Mouse (Mus musculus): ENCODE results near the gene Wfdc5.

The Wfdc5 gene

DNA sequence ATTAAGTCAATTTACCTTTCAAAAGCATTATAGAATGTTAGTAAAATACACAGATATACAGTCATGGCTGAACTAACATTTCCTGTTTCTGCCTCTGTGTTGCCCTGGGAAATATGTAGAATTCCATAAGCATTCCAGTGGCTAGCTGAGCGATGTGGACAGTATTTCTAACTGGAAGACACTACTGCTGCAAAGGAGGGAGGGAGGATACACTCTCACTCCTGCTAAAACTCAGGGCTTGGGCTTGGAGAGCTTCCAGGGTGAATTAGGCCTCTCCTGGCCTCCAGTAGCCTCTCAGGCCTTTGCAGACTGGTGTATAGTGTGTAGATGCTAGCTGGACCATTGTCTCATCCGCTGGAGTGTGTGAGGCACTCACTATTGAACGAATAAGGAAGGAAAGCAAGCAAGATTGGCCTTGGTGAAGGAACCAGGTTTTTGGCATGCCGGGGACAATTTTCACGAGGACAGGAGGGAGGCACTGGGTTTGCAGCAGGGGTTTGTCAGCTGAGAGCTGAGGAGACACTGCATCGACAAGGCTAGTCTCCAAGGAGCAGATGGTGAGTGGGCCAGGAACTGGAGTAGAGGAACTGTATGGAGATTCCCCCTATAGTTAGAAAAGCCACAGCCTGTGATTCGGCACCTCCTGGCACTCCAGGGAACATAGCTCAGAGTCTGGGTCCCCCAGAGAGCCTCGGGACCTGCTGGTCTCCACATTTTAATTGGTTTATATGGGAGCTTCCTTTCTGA, 7.7 kb downstream of the Wfdc5 start:
- no peak for DNase-seq (ENCODE audit: low read depth, low spot score)

DNA sequence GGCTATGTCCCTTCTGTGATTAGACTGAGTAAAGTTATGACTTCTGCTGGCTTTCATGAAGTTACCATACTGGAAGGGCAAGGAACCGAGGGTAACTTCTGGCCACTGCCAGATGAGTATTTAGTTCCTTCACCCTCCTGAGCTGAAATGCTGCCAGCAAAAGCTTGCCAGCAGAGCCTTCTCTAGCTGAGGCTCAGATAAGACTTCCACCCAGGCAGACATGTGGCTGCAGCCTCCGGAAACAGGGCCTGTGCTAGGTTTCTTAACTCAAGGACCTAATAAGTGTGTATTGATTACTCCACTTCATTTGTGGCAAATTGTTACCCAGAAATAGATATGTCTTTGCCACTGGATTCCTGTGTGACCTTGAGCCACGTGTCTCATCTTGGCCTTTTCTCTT, 9.1 kb downstream of the Wfdc5 start:
- no peak for DNase-seq (ENCODE audit: low read depth, low spot score)

DNA sequence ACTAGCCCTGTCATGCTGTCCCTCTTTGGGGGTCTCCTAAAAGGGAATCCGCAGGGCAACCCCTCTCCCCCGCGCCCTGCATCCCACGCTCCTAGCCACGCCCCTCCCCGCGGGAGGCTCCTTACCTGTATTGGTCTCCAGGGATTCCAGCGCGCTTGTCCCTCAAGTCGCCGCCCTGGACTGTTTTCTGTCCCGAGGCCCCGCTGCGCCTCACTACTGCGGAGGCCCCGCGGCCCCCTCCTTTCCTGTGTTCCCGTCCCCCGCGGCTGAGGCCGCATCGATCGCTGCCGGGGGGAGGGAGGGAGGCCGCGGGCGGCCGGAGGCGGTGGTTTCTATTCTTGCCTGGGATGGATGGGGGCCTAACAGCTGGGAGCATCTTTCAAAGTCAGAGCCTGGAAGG, 11.6 kb downstream of the Wfdc5 start, which contains the start of gene Kcns1:
Gene Kcns1 (minus strand): TSS at position 212 of the 400 bp plus-strand sequence.
- DNase-seq (ENCODE audit: low read depth, low spot score), result no peak

DNA sequence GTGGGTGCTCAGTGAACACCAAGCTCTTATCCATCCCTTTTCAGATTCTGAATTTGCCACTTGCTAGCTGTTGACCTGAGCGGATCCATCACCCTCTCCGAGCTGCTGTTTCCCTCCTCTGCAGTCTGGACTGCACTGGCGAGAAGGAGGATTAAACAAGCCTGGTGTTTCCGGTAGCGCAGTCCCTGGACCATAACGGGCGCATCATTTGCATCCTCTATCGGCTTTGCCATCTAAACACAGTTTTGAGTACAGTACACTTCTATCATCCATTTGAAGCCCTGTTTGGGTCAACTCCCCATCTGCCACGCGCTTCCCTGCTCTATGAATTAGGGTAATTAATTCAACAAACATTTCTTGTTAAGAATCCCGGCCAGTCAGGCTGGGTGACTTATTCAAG, 12.2 kb downstream of the Wfdc5 start:
- DNase-seq (ENCODE audit: low read depth, low spot score), result no peak

DNA sequence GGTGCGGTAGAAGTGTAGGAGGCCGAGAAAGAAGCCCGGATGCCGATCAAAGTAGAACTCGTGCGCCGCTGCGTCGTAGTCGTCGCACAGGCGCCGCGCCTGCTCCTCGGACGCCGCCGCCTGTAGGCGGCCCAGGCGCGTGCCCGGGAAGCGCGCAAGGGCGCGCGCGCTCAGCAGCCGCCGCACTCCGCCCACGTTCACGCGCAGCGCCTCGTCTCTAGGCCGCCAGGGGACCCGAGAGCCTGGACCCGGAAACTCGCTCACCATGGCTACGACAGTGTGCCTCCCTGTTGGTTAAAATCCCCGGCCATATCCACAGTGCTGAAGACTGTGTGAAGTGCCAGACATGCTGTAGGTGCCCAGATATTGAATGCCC, 14.0 kb downstream of the Wfdc5 start:
- peak; percentile 34 for DNase-seq (ENCODE audit: low read depth, low spot score)

DNA sequence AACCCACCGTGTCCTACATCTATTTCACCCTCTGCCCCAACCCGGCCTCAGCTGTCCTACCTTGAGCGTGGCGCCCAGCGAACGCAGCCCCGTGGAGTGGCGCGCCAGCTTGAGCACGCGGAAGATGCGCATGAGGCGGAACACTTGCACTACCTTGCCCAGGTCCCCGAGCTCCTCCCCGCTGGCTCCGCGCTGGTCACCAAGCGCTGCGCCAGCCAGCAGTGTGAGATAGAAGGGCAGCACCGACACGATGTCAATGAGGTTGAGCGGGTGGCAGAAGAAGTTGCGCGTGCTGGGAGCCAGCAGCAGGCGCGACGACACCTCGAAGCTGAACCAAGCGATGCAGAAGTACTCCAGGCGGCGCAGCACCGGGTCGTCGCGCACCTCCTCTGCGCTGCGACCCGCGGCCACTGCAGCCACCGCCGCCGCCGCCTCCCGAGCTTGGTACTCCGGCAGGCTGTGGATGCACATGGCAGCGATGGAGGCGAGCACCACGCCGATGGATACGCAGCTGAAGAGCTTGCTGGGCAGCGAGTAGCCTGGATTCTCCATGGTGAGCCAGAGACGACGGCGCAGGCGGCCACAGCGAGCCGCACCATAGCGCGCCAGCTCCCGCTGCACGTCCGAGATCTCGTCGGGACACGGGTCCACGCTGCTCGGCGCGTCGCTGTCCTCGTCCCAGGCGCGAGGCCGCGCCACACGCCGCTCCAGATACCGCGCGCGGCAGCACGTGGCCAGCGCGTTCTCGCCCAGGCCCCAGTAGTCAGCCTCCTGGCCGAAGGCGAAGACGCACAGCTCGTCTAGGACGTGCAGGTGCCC, 14.6 kb downstream of the Wfdc5 start:
- DNase-seq (ENCODE audit: low read depth, low spot score), result peak; percentile 30

DNA sequence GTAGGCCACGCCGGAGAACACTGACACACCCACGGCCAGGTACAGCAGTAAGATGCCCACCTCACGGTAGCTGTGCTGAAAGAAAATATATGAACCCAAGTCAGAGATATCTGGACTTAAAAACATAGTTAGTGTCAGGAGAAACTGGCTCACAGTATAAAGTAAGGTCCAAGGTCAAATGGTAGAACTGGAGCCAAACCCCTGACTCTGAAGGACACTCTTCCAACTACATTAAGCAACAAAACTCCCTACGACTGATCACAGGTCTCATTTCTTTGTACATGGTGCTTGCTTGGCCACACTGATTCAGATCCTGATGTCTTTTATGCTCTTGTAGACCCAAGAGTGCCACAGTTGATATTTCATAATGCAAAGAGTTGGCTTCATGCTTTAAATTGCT, 17.6 kb downstream of the Wfdc5 start:
- no peak for DNase-seq (ENCODE audit: low read depth, low spot score)

DNA sequence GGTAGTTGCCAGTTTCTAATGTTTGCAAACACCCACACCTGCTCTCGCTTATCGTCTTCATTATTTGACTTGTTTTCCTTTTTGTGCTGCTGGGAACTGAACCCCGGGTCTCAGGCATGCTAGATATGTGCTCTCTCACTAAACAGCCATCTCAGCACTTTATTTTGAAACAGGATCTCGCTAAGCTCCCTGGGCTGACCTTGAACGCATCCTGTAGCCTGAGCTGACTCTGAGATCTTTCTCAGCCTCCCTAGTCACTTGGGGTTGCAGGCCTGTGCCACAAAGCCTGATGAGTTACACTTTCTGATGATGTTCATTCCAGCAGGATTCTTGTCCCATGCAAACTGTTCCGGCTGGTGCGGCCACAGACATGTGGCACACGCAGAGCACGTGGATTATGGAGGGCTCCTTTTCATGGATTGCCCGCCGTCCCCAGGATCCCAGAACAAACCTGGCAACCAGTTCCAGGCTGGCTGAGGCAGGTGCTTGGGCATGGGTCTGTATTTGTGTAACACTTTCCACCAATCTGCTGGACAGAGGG, 21.0 kb downstream of the Wfdc5 start:
- DNase-seq (ENCODE audit: low read depth, low spot score), result no peak

DNA sequence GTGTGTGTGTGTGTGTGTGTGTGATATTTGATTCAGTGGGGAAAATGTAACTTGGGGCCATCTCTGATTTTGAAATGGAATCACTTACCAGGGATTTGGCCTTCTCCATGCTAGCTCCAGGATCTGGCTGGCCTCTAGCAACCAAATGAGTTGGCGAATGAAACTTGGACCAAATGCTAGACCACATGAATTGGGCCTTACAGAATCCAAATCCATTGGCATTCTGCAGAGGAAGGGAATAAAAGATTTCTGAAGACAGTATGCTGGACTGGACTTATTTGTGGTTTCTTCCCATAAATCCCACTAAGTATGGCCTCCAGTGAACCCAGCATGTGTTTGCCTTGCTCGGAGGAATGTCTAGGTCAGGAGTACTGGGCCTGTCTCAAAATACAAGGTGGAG, 23.7 kb downstream of the Wfdc5 start:
- DNase-seq (ENCODE audit: low read depth, low spot score), result no peak

DNA sequence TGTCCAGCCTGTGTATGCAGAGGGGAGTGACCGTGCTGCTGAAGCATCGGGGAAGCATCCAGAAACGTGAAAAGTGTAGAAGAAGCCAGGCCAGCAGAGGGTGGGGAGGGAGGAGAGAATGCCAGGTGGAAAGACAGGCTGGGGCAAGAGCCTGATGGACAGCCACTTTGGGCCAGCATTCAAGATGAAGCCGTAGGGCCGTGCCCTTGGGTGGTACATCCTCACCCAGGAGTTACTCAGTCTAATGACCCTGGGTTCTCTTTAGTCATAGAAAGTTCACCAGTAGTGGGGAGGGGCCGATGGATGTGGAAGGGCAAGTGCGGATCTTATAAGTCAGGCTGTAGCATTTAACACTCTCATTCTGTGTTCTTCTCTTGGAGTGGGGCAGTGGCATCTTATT, 26.4 kb downstream of the Wfdc5 start:
- DNase-seq (ENCODE audit: low read depth, low spot score), result no peak

DNA sequence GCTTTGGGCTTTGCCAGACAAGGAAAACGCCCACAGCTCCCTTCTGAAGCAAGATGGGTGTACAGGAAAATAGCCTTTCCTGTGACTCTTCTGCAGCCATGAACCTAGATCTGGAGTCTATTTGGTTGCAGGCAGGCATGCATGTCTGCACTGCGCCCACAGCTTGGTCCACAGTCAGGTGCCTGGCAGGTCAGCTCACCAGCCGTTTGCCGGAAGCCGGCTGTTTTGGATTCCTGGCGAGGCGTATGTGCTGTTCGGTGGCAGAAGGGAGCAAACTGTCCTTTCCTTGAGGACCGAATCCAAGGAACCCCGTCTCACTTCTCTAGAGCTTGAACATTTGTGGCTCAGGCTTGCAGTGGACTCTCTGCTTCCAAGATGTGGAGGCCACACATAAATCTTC, 28.5 kb downstream of the Wfdc5 start:
- DNase-seq (ENCODE audit: low read depth, low spot score), result no peak

DNA sequence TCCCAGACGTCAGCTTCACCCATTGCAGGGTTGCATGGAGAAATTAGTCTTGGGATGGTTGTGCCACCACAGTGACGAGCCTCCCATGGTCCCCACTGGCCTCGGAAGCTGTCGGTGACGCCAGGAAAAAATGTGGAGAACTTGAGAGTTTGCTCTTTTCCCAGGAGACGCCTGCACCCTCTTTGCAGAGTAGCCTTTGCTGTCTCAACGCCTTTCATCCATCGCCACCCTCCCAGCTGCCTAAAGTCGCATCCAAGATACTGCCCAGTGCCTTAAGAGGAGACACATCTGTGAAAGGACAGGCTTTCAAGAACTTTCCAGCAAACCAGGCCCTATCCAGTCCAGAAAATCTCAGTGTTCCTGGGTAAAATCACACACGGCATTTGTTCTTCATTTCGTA, 30.2 kb downstream of the Wfdc5 start:
- no peak for DNase-seq (ENCODE audit: low read depth, low spot score)

DNA sequence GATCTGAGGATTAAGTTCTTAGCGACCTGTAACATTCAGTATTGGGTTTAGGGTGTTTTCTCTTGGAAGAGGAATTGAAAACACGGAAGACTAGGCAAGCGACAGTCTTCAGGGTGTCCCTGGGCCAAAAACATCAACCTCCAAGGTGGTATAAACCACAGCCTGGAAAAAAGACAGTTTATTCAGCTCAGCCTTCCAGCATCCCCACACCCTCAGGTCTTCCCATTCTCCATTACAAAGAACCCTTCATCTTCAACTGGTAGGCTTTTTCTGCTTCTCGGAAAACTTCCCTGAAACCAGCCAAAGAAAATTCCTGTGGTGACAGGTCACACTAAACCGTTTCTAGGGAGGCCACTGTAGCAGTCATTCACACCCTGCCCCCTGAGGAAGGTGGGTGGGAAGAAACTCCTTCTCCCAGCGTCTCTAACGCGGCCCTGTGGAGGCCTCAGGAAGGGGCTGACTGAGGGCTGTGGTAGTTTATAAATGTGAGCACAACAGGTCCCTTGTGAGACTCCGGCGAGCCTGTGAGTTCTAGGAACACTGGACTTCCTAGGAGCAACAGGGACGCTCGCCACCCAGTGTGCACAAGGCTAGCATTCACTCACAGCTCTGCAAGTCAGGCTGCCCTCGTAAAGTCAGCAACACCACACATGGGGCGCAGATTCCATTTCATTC, 32.3 kb downstream of the Wfdc5 start:
- peak; percentile 56 for DNase-seq (ENCODE audit: low read depth, low spot score)

DNA sequence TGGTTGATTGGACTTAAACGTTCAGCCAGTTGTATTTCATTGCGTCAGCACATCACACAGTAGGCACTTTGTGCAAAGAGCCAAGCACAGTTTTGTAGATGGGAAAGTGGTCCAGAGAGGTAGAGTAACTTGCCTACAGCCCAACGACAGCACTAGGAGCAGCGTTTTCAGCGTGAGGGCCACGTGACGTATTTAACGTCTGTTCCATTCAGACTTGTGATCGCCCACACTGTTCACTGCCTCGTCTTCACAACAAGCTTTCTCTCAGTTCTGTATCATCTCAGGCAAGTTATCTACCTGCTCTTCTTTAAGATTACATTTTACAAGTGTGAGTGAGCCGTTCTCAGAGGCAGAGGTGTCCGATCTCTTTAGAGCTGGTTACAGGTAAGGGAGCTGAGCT, 36.0 kb downstream of the Wfdc5 start:
- no peak for DNase-seq (ENCODE audit: low read depth, low spot score)

DNA sequence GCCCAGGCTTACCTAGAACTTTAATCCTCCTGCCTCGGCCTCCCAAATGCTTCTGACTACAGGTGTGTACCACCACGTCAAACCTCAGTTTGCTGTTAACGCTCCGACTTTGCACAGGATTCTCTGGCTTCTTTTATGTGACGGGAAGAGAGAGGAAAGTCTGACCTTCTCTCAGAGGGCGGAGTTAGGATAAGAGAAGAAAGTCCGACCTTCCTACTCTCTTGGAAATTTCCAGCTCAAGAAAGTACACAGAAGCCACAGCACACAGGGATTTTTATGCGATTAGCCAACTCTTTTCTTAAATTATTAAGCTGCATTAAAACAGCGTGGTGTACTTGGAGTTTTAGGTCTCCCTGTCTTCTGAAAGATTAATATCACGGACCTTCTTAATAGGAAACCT, 38.0 kb downstream of the Wfdc5 start:
- no peak for DNase-seq (ENCODE audit: low read depth, low spot score)

DNA sequence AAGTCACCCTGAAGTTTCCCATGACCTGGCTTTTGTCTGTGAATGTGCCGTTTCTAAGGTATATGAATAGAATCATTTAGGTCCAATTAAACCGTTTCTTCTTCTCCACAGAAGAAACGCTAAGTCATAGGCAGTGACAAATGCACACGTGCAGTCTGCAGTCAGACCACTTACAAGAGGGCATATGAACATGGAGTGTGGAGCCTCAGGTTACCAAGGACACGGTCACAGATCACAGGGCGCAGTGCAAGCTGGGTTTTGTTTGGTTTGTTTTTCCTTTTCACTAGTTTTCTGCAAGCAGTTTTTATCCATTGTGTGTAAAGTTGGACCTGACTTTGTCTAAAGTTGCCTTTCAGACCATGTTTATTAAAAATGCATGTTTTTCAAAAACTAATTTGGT, 38.5 kb downstream of the Wfdc5 start:
- no peak for DNase-seq (ENCODE audit: low read depth, low spot score)

DNA sequence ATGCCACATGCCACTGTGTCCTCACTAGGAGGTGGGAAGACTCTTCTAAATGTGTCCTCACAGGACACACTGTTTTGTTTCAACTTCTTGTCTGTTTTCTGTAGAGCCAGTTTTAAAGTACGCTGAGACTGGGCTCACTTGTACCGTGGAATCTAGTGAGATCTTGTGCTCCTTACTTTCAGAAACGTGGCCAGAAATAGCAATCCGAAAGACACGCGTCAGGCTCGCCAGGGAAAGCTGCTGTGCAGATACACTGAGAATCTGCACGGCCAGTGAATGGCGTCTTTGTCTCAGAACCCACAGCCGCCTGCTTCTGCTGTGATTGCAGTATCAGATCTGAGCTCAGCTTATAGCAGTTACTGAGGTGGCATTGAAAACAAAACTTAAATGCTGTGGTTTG, 40.5 kb downstream of the Wfdc5 start:
- no peak for DNase-seq (ENCODE audit: low read depth, low spot score)

DNA sequence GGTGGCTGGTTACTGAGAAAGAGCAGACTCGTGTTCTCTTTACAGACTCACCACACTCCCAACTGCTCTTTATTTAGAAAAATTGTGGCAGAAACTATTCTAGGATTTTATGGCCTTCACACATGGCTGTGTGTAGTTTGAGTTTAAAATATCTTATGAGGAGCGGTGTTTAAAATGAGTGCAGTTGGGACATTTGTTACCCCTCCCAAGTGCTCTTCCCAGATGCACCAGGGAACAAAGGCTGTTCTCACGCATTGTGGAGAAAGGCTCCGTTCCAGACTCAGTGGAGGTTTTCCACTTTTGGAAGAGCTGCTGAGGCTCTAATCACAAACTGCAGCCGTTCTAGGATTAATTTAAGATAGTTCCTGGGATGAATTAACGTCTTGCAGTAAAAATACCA, 44.8 kb downstream of the Wfdc5 start:
- DNase-seq (ENCODE audit: low read depth, low spot score), result no peak

DNA sequence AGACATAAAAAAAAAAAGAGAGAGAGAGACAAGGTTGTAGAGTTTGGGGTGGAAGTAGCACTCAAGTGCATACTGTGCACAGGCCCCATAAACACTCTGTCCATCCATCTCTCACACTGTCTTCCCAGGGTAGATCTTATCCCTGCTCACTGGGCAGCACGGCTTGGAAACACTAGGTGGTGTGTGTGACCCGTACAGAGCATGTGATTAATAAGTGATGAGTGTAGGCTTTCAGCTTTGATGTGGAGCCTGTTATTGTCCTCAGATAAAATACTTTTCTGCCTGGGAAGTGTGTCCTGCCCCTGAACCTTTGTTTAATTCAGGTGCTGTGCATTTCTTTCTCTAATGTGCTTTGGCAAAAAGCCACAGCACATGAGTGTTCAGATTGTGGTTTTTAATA, 46.1 kb downstream of the Wfdc5 start:
- DNase-seq (ENCODE audit: low read depth, low spot score), result no peak

DNA sequence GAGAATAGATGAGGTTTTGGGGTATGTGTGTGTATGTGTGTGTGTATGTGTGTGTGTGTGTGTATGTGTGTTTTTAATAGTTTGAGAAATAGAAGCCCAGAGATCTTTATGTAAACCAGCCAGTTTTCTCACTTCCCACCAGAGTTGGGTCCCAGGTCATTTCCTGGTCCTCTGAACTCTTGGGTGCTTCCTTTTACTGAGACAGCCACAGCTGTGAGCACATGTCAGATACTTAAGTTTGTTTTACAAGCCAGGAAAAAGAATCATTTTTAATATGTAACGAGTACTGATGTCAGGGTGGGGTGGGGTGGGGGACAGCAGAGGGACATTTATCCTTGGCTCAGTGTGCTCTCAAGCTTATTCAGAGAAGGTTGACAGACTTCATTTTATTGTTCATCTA, 47.2 kb downstream of the Wfdc5 start:
- DNase-seq (ENCODE audit: low read depth, low spot score), result no peak

DNA sequence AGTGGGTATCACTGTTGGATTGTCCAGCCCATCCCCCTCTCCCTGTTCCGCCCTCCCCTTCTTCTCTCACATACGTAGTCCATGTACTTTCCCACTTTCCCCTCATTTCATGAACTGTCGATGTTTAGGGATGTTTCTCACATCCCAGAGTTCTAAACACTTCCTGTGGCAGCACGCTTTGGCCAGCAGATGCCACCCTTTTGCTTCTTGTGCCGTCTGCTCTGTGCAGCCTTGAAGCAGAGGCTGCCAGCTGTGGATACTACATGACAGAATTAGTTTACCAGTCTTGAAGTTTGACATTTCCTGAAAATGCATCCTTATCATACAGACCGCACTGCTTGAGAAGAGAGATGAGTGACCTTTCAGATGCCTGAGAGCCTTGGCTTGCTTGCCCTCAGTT, 48.0 kb downstream of the Wfdc5 start:
- no peak for DNase-seq (ENCODE audit: low read depth, low spot score)

DNA sequence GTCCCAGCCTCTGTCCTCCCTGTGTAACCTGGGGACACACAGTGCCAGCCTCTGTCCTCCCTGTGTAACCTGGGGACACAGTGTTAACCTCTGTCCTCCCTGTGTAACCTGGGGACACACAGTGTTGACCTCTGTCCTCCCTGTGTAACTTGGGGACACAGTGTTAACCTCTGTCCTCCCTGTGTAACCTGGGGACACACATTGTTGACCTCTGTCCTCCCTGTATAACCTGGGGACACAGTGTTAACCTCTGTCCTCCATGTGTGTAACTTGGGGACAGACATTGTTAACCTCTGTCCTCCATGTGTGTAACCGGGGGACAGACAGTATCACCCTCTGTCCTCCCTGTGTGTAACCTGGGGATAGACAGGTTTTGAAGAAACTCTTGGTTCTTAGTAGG, 51.0 kb downstream of the Wfdc5 start:
- DNase-seq (ENCODE audit: low read depth, low spot score), result no peak

Measured in mesoderm, embryonic 11.5 days (tissue).